Mouse (Mus musculus): ENCODE results near the gene Itga9. TPM values are rescaled to one million over a fixed set of nuclear protein-coding genes. Genes with fewer than 3 reads are reported as not detected.

The Itga9 gene
- total and polyA plus RNA-seq, 2 experiments from 2014 or later: 10.7 to 61.5 TPM

DNA sequence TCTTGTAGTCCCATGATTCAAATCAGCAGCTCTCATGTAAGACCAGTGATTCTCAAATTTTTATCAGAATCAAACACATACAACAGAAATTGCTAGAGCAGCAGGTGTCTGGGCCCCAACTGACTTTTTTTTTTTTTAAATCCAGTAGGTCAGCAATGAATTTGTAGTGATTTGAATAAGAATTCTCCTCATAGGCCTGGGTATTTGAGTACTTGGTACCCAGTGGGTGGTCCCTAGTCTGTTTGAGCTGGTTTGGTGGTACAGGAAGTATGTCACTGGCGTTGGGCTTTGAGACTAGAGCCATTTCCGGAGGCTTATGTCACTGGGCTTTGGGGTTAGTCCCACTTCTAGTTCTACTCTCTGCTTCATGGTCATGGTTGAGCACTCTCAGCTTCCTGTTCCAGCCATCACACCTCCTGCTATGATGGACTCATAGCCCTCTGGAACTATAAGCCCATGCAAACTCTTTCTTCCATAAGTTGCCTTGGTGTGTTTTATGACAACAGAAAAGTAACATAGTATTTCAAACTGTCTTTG is 116.4 kb downstream of the Itga9 start:
- Histone ChIP-seq H3K4me3 (ENCODE audit: low read depth, low read length) (no peak overlapping the region), H3K27me3 (ENCODE audit: control insufficient read depth, insufficient read depth, low read length) (no peaks in the 10 kb centered on the region), H3K9me3 (replicated peaks; ENCODE audit: control insufficient read depth, low read length) (no peaks in the 10 kb centered on the region), H3K4me2 (ENCODE audit: low read depth, low read length) (no peak overlapping the region), H3K4me1 (ENCODE audit: control insufficient read depth, insufficient read depth) (peaks cover 36% of the 10 kb centered on the region), H3K9ac (replicated peaks; ENCODE audit: low read depth, low read length) (no peak overlapping the region), H3K36me3 (replicated peaks; ENCODE audit: control insufficient read depth, insufficient read depth, low read length) (no peaks in the 10 kb centered on the region), H3K27ac (ENCODE audit: low read depth) (no peak overlapping the region)
- no peak for ATAC-seq (ENCODE audit: insufficient read depth, low read depth)
- DNase-seq (ENCODE audit: low spot score): no peak
- 92% methylated on average over 2 of the region's 2 CpGs for WGBS
- TF ChIP-seq EP300 (IDR thresholded peaks at IDR 0.05; ENCODE audit: low read depth): no peak
- no peak for TF ChIP-seq CTCF (IDR thresholded peaks at IDR 0.05; ENCODE audit: low read depth)

DNA sequence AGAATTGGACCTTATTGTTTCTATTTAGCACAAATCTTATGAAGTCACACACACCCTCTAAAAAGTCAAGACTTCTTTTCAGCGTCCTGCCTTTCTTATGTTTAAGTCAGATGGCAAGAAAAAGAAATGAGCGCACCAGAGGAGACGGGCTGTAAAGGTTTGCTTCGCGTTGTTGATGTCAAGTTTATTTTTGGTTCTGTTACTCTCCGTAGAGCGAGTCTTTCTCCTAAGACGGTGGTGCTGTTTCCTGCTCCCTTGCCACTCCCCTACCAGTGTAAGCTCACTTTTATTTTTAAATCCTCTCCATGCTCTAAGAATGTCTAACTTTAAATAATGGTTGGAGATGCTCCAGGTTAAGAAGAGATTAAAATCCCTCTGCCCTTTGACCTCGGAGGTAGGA is 118.6 kb downstream of the Itga9 start:
- ATAC-seq (ENCODE audit: insufficient read depth, low read depth): peak; percentile 68
- H3K4me1 ChIP-seq (ENCODE audit: control insufficient read depth, insufficient read depth): peaks cover 25% of the 10 kb centered on the region
- H3K9ac ChIP-seq (replicated peaks; ENCODE audit: low read depth, low read length): no peak overlapping the region

DNA sequence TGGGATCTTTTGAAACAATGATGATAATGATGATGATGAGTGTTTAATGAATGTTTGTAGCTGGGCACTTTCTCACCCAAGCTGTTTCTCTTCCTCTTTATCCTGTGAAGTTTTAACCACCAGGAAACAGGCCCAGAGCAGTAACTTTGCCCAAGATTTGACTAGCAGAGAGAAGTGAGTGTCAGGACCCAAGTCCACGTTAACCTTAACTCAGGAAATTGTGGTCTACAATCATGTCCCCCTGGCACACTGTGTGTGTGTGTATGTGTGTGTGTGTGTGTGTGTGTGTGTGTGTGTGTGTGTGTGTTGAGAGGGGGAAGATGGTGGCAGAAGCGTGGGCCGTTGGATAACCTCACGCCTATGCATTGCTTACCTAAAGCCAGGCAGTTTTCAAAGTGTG is 120.1 kb downstream of the Itga9 start:
- Histone ChIP-seq H3K27ac (ENCODE audit: low read depth) (peak overlapping the region; percentile 9; the same call in 1 of the 2 replicates), H3K9ac (replicated peaks; ENCODE audit: low read depth, low read length) (no peak overlapping the region), H3K9me3 (replicated peaks; ENCODE audit: control insufficient read depth, low read length) (no peaks in the 10 kb centered on the region), H3K36me3 (replicated peaks; ENCODE audit: control insufficient read depth, insufficient read depth, low read length) (no peaks in the 10 kb centered on the region), H3K4me1 (ENCODE audit: control insufficient read depth, insufficient read depth) (peaks cover 32% of the 10 kb centered on the region), H3K27me3 (ENCODE audit: control insufficient read depth, insufficient read depth, low read length) (no peaks in the 10 kb centered on the region), H3K4me2 (ENCODE audit: low read depth, low read length) (no peak overlapping the region), H3K4me3 (ENCODE audit: low read depth, low read length) (no peak overlapping the region)
- TF ChIP-seq CTCF (IDR thresholded peaks at IDR 0.05; ENCODE audit: low read depth) (no peak), EP300 (IDR thresholded peaks at IDR 0.05; ENCODE audit: low read depth) (no peak)
- no peak for DNase-seq (ENCODE audit: low spot score)
- 67% methylated on average over 4 of the region's 4 CpGs for WGBS
- no peak for ATAC-seq (ENCODE audit: insufficient read depth, low read depth)

More for the DNA sequence above, 118.6 kb downstream of the Itga9 start:
- Histone ChIP-seq H3K4me2 (ENCODE audit: low read depth, low read length) (no peak overlapping the region), H3K9me3 (replicated peaks; ENCODE audit: control insufficient read depth, low read length) (no peaks in the 10 kb centered on the region), H3K4me3 (ENCODE audit: low read depth, low read length) (no peak overlapping the region), H3K27me3 (ENCODE audit: control insufficient read depth, insufficient read depth, low read length) (no peaks in the 10 kb centered on the region), H3K36me3 (replicated peaks; ENCODE audit: control insufficient read depth, insufficient read depth, low read length) (no peaks in the 10 kb centered on the region), H3K27ac (ENCODE audit: low read depth) (peak overlapping the region; percentile 75)
- peak; percentile 66 for DNase-seq (ENCODE audit: low spot score)
- TF ChIP-seq CTCF (IDR thresholded peaks at IDR 0.05; ENCODE audit: low read depth): no peak
- no peak for TF ChIP-seq EP300 (IDR thresholded peaks at IDR 0.05; ENCODE audit: low read depth)
- WGBS: 21% methylated on average over 9 of the region's 9 CpGs

DNA sequence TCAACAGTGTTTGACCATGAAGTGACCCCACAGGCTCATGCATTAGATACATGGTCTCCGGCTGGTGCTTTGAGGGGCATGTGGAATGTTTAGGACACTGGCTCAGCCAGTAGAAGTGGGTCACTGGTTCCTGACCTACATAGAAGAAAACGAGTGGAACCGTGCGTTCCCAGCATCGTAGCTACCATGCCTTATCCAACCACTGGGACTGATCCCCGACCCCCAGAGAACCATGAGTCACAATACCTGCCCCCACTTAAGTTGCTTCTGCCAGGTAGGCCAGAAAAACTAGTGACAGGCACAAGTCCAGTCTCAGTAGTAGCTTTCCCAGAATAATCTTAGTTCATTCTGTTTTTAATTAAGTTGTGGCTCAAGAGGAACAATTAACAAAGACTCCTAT is 121.8 kb downstream of the Itga9 start:
- peaks cover 48% of the 10 kb centered on the region for H3K4me1 ChIP-seq (ENCODE audit: control insufficient read depth, insufficient read depth)
- ATAC-seq (ENCODE audit: insufficient read depth, low read depth) (no peak), DNase-seq (ENCODE audit: low spot score) (no peak)
- no peaks in the 10 kb centered on the region for H3K36me3 ChIP-seq (replicated peaks; ENCODE audit: control insufficient read depth, insufficient read depth, low read length)
- no peaks in the 10 kb centered on the region for H3K9me3 ChIP-seq (replicated peaks; ENCODE audit: control insufficient read depth, low read length)
- TF ChIP-seq CTCF (IDR thresholded peaks at IDR 0.05; ENCODE audit: low read depth) (no peak), EP300 (IDR thresholded peaks at IDR 0.05; ENCODE audit: low read depth) (no peak)
- no peak overlapping the region for H3K4me2 ChIP-seq (ENCODE audit: low read depth, low read length)
- no peak overlapping the region for H3K27ac ChIP-seq (ENCODE audit: low read depth)
- H3K9ac ChIP-seq (replicated peaks; ENCODE audit: low read depth, low read length): no peak overlapping the region
- H3K27me3 ChIP-seq (ENCODE audit: control insufficient read depth, insufficient read depth, low read length): no peaks in the 10 kb centered on the region
- no peak overlapping the region for H3K4me3 ChIP-seq (ENCODE audit: low read depth, low read length)
- 84% methylated on average over 6 of the region's 6 CpGs for WGBS

DNA sequence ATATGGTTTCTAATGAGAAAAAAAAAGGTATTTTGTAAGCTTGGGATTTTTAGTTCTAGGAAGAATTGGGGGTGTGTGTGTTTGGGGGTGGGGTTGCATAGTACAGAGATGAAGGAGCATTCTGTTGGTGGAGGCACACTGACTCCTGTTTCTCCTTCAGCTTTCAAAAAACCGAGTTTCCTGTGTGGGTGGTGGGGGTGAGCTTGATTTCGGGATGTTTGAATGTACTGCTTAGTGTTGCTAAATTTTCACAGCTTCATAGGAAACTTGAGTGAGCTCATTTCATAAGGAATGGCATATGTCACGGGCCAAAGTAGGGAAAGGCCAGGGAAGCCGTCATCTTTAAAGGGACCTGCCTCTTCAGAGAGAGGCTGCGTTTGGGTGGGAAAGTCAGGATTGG is 122.5 kb downstream of the Itga9 start:
- Histone ChIP-seq H3K4me3 (ENCODE audit: low read depth, low read length) (no peak overlapping the region), H3K27ac (ENCODE audit: low read depth) (no peak overlapping the region), H3K27me3 (ENCODE audit: control insufficient read depth, insufficient read depth, low read length) (no peaks in the 10 kb centered on the region), H3K4me2 (ENCODE audit: low read depth, low read length) (no peak overlapping the region), H3K36me3 (replicated peaks; ENCODE audit: control insufficient read depth, insufficient read depth, low read length) (no peaks in the 10 kb centered on the region), H3K4me1 (ENCODE audit: control insufficient read depth, insufficient read depth) (peaks cover 53% of the 10 kb centered on the region), H3K9me3 (replicated peaks; ENCODE audit: control insufficient read depth, low read length) (no peaks in the 10 kb centered on the region), H3K9ac (replicated peaks; ENCODE audit: low read depth, low read length) (no peak overlapping the region)
- DNase-seq (ENCODE audit: low spot score): no peak
- TF ChIP-seq CTCF (IDR thresholded peaks at IDR 0.05; ENCODE audit: low read depth): no peak
- no peak for TF ChIP-seq EP300 (IDR thresholded peaks at IDR 0.05; ENCODE audit: low read depth)
- WGBS: 69% methylated on average over 5 of the region's 5 CpGs
- ATAC-seq (ENCODE audit: insufficient read depth, low read depth): no peak

DNA sequence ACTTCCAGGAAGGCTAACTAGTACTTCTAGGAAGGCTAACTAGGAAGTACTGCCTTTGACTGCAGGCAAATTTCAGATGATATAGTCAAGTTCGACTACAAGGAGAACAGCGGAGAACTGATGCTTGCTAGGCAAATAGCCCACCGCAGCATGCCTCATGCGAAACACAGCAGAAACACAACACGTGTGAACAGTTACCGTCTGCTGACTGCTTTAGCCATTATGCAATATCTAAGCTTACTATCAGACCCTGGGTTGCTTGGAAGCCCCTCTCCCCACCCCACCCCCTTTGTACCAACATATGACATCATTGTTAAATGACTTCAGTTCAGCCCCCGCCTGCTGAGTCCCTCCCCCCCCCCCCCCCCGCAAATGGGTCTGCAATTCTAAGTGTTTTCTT is 123.7 kb downstream of the Itga9 start:
- Histone ChIP-seq H3K4me2 (ENCODE audit: low read depth, low read length) (no peak overlapping the region), H3K9me3 (replicated peaks; ENCODE audit: control insufficient read depth, low read length) (no peaks in the 10 kb centered on the region), H3K4me3 (ENCODE audit: low read depth, low read length) (no peak overlapping the region), H3K9ac (replicated peaks; ENCODE audit: low read depth, low read length) (no peak overlapping the region), H3K4me1 (ENCODE audit: control insufficient read depth, insufficient read depth) (peaks cover 45% of the 10 kb centered on the region), H3K27ac (ENCODE audit: low read depth) (no peak overlapping the region), H3K27me3 (ENCODE audit: control insufficient read depth, insufficient read depth, low read length) (no peaks in the 10 kb centered on the region), H3K36me3 (replicated peaks; ENCODE audit: control insufficient read depth, insufficient read depth, low read length) (no peaks in the 10 kb centered on the region)
- no peak for DNase-seq (ENCODE audit: low spot score)
- 79% methylated on average over 8 of the region's 8 CpGs for WGBS
- no peak for ATAC-seq (ENCODE audit: insufficient read depth, low read depth)
- TF ChIP-seq EP300 (IDR thresholded peaks at IDR 0.05; ENCODE audit: low read depth) (no peak), CTCF (IDR thresholded peaks at IDR 0.05; ENCODE audit: low read depth) (no peak)

Data from heart, postnatal 0 days (tissue).